Mouse (Mus musculus): ENCODE measurements around the gene Fmo6. TPM values are rescaled to one million over a fixed set of nuclear protein-coding genes. Genes with fewer than 3 reads are reported as not detected.

Gene Fmo6
- polyA plus RNA-seq, 1 experiment from 2014 or later, result 4.0 TPM

DNA sequence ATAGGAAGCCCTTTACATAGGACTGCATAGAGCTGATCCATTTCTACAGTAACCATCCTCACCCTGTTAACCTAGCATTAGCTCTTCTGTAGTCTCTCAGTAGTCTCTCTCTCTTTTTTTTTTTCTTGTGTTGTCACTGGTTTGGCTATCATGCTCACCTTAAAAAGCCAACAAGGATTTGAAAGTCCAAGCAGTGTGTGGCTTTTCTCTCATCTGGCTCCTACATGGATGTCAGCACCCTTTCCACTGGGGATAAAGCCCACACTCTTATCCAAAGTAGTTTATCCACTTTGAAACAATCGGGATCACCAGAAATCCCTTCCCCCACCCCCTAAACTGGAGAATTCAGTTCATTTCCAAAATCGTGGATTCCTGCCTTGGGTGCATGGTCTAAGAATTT, 6.7 kb downstream of the Fmo6 start:
- H3K27ac ChIP-seq (replicated peaks; ENCODE audit: low read depth, low read length), result no peak overlapping the region
- no peaks in the 10 kb centered on the region for H3K36me3 ChIP-seq (ENCODE audit: control insufficient read depth, insufficient read depth, low read length)
- ATAC-seq (ENCODE audit: low read depth) (no peak), DNase-seq (ENCODE audit: low spot score) (no peak)
- H3K4me1 ChIP-seq (ENCODE audit: control insufficient read depth, insufficient read depth, low read length), result peaks cover 7% of the 10 kb centered on the region
- H3K4me3 ChIP-seq (ENCODE audit: low read depth, low read length), result no peak overlapping the region
- H3K4me2 ChIP-seq (ENCODE audit: low read depth, low read length), result no peak overlapping the region
- no peak overlapping the region for H3K9ac ChIP-seq (ENCODE audit: low read depth, low read length)
- no peaks in the 10 kb centered on the region for H3K27me3 ChIP-seq (replicated peaks; ENCODE audit: control insufficient read depth, insufficient read depth, low read length)
- H3K9me3 ChIP-seq (ENCODE audit: control insufficient read depth, low read length), result no peaks in the 10 kb centered on the region
- 55% methylated on average over 2 of the region's 2 CpGs for WGBS

DNA sequence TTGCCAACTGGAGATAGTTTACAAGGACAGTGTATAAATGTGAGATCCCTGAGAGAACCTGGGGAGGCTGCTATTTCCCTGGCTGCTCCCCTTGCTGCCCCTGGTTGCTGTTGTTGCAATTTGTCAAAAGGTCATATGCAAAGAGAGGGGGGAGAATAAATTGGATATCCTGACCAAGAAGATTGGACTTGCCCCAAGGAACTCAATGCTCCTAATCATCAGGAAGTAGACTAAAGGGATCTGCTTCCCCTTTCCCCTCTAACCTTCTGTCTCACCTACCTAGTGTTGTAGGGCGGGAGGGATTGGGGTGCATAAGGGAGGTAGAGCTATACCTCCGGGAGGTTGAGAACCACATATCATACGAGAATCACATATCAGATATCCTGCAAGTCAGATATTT, 8.2 kb downstream of the Fmo6 start:
- no peak overlapping the region for H3K4me2 ChIP-seq (ENCODE audit: low read depth, low read length)
- 89% methylated on average over 3 of the region's 3 CpGs for WGBS
- H3K27ac ChIP-seq (replicated peaks; ENCODE audit: low read depth, low read length), result no peak overlapping the region
- no peak overlapping the region for H3K4me3 ChIP-seq (ENCODE audit: low read depth, low read length)
- H3K9ac ChIP-seq (ENCODE audit: low read depth, low read length), result no peak overlapping the region
- H3K9me3 ChIP-seq (ENCODE audit: control insufficient read depth, low read length), result no peaks in the 10 kb centered on the region
- ATAC-seq (ENCODE audit: low read depth) (no peak), DNase-seq (ENCODE audit: low spot score) (no peak)
- no peaks in the 10 kb centered on the region for H3K36me3 ChIP-seq (ENCODE audit: control insufficient read depth, insufficient read depth, low read length)
- peaks cover 2% of the 10 kb centered on the region; the same call in 1 of the 2 replicates for H3K4me1 ChIP-seq (ENCODE audit: control insufficient read depth, insufficient read depth, low read length)
- no peaks in the 10 kb centered on the region for H3K27me3 ChIP-seq (replicated peaks; ENCODE audit: control insufficient read depth, insufficient read depth, low read length)

DNA sequence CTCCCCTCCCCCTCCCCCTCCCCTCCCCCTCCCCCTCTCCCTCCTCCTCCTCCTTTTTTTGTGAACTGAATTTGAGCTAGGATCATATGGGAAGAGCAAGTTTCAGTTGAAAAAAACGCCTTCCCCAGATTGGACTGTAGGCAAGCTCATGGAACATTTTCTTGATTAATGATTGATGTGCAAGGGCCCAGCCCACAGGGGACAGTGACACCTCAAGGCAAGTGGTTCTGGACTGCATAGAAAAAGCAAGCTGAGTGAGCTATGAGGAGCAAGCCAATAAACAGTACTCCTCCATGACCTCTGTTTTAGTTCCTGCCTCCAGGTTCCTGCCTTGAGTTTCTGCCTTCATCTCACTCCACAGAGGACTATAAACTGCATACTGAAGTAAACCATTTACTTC, 12.2 kb downstream of the Fmo6 start:
- ATAC-seq (ENCODE audit: low read depth) (no peak), DNase-seq (ENCODE audit: low spot score) (no peak)
- Histone ChIP-seq H3K4me2 (ENCODE audit: low read depth, low read length) (no peak overlapping the region), H3K4me3 (ENCODE audit: low read depth, low read length) (no peak overlapping the region), H3K27me3 (replicated peaks; ENCODE audit: control insufficient read depth, insufficient read depth, low read length) (no peaks in the 10 kb centered on the region), H3K36me3 (ENCODE audit: control insufficient read depth, insufficient read depth, low read length) (no peaks in the 10 kb centered on the region), H3K9ac (ENCODE audit: low read depth, low read length) (no peak overlapping the region), H3K27ac (replicated peaks; ENCODE audit: low read depth, low read length) (no peak overlapping the region), H3K4me1 (ENCODE audit: control insufficient read depth, insufficient read depth, low read length) (no peaks in the 10 kb centered on the region), H3K9me3 (ENCODE audit: control insufficient read depth, low read length) (no peaks in the 10 kb centered on the region)
- WGBS, result 64% methylated on average over 1 of the region's 1 CpGs

DNA sequence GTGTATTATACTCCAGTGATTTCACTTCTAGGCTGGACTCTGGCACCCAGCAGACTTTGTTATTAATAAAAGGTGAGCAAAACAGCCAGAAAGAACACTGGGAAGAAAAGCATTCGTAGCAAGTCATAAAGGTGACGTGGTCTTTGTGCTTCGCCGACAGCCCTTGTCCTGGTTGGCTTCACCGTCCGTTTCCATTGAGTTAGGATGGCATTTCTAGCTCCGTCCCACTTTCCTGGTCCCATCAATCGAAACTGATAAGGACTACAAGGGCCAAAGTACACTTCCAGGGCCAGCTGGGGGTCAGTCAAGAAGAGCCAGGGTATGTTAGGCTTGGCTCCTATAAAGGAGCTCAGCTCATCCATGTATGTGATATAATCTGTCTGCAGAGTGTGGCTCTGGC, 20.7 kb downstream of the Fmo6 start:
- ATAC-seq (ENCODE audit: low read depth) (no peak), DNase-seq (ENCODE audit: low spot score) (no peak)
- 80% methylated on average over 8 of the region's 8 CpGs for WGBS
- H3K36me3 ChIP-seq (ENCODE audit: control insufficient read depth, insufficient read depth, low read length), result no peaks in the 10 kb centered on the region
- no peaks in the 10 kb centered on the region for H3K27me3 ChIP-seq (replicated peaks; ENCODE audit: control insufficient read depth, insufficient read depth, low read length)
- H3K4me2 ChIP-seq (ENCODE audit: low read depth, low read length), result no peak overlapping the region
- no peaks in the 10 kb centered on the region for H3K9me3 ChIP-seq (ENCODE audit: control insufficient read depth, low read length)
- no peak overlapping the region for H3K4me3 ChIP-seq (ENCODE audit: low read depth, low read length)
- no peak overlapping the region for H3K9ac ChIP-seq (ENCODE audit: low read depth, low read length)
- H3K4me1 ChIP-seq (ENCODE audit: control insufficient read depth, insufficient read depth, low read length), result no peaks in the 10 kb centered on the region
- no peak overlapping the region for H3K27ac ChIP-seq (replicated peaks; ENCODE audit: low read depth, low read length)

DNA sequence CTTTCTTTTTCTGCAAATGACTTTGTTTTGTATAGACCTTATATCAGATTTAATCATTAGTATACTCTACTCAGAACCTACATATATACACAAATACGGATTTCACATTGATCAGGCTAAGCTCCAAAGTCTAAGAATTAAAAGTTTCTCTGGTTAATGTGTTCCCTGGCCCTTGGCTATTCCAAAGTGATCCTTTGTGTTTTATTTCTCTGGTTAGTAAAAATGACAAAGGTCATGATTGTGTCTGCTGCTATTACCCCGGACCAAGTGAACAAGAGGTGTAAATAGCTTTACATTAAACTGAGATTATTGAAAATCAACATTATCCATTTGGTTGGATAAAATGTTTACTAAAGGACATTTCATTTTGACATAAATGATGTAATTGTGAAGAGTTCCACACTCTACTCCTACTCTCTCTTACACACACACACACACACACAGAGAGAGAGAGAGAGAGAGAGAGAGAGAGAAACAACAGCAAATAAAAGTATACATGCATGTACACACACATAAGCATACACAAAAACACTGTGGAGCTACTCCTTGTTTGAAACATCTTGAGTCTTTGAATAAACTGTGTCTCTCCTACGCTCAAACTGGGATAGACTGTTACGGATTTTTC, 22.3 kb downstream of the Fmo6 start:
- Histone ChIP-seq H3K9ac (ENCODE audit: low read depth, low read length) (no peak overlapping the region), H3K9me3 (ENCODE audit: control insufficient read depth, low read length) (no peaks in the 10 kb centered on the region), H3K27ac (replicated peaks; ENCODE audit: low read depth, low read length) (no peak overlapping the region), H3K4me1 (ENCODE audit: control insufficient read depth, insufficient read depth, low read length) (no peaks in the 10 kb centered on the region), H3K4me2 (ENCODE audit: low read depth, low read length) (no peak overlapping the region), H3K36me3 (ENCODE audit: control insufficient read depth, insufficient read depth, low read length) (no peaks in the 10 kb centered on the region), H3K4me3 (ENCODE audit: low read depth, low read length) (no peak overlapping the region), H3K27me3 (replicated peaks; ENCODE audit: control insufficient read depth, insufficient read depth, low read length) (no peaks in the 10 kb centered on the region)
- ATAC-seq (ENCODE audit: low read depth) (no peak), DNase-seq (ENCODE audit: low spot score) (no peak)
- WGBS, result 85% methylated on average over 4 of the region's 4 CpGs

DNA sequence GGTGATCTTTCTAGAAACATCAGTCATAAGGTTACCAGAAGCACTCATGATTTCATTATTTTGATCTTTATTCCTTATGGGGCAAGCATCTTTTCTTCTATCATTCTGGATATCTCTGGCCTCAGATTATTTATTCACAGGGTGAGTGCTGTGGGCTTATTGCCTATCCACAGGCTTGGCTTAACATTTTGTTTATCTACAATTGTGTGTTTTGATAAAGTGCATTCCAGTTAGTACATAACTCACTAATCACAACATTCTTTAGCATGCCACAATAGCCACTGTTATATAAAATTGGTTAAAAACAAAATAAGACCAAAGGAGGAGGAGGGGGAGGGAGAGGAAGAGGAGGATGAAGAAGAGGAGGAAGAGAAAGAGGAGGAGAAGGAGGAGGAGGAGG, 25.2 kb downstream of the Fmo6 start:
- DNase-seq (ENCODE audit: low spot score), result no peak
- Histone ChIP-seq H3K36me3 (ENCODE audit: control insufficient read depth, insufficient read depth, low read length) (no peaks in the 10 kb centered on the region), H3K9ac (ENCODE audit: low read depth, low read length) (no peak overlapping the region), H3K27me3 (replicated peaks; ENCODE audit: control insufficient read depth, insufficient read depth, low read length) (no peaks in the 10 kb centered on the region), H3K9me3 (ENCODE audit: control insufficient read depth, low read length) (no peaks in the 10 kb centered on the region), H3K27ac (replicated peaks; ENCODE audit: low read depth, low read length) (no peak overlapping the region), H3K4me2 (ENCODE audit: low read depth, low read length) (no peak overlapping the region), H3K4me1 (ENCODE audit: control insufficient read depth, insufficient read depth, low read length) (no peaks in the 10 kb centered on the region), H3K4me3 (ENCODE audit: low read depth, low read length) (no peak overlapping the region)
- ATAC-seq (ENCODE audit: low read depth), result no peak

DNA sequence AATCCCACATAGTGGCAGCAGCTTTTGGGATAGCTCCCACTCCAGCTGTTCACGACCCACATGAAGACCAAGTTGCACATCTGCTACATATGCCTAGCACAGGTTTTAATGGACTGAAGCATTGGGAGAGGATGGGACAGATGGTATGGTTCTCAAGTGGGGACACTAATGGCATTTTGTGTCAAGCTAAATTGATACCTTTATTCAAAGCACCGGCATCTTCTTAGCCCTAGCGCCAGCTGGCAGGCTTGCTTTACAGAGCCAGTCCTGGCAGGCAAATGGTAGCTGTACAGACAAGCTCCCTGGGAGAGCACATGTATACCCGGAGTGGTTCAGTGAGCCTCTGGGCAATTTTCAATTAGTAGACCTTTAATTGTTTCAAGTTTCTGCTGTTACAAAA, 35.4 kb downstream of the Fmo6 start:
- 0 out of 2 replicates have a peak overlapping the region, but pooled peaks have one; percentile 12 for H3K27ac ChIP-seq (replicated peaks; ENCODE audit: low read depth, low read length)
- no peak overlapping the region for H3K9ac ChIP-seq (ENCODE audit: low read depth, low read length)
- WGBS, result 52% methylated on average over 4 of the region's 4 CpGs
- no peak overlapping the region for H3K4me2 ChIP-seq (ENCODE audit: low read depth, low read length)
- no peaks in the 10 kb centered on the region for H3K4me1 ChIP-seq (ENCODE audit: control insufficient read depth, insufficient read depth, low read length)
- H3K27me3 ChIP-seq (replicated peaks; ENCODE audit: control insufficient read depth, insufficient read depth, low read length), result no peaks in the 10 kb centered on the region
- no peaks in the 10 kb centered on the region for H3K36me3 ChIP-seq (ENCODE audit: control insufficient read depth, insufficient read depth, low read length)
- ATAC-seq (ENCODE audit: low read depth) (peak; percentile 77; the same call in 1 of the 2 replicates), DNase-seq (ENCODE audit: low spot score) (peak; percentile 73)
- H3K4me3 ChIP-seq (ENCODE audit: low read depth, low read length), result no peak overlapping the region
- H3K9me3 ChIP-seq (ENCODE audit: control insufficient read depth, low read length), result no peaks in the 10 kb centered on the region

DNA sequence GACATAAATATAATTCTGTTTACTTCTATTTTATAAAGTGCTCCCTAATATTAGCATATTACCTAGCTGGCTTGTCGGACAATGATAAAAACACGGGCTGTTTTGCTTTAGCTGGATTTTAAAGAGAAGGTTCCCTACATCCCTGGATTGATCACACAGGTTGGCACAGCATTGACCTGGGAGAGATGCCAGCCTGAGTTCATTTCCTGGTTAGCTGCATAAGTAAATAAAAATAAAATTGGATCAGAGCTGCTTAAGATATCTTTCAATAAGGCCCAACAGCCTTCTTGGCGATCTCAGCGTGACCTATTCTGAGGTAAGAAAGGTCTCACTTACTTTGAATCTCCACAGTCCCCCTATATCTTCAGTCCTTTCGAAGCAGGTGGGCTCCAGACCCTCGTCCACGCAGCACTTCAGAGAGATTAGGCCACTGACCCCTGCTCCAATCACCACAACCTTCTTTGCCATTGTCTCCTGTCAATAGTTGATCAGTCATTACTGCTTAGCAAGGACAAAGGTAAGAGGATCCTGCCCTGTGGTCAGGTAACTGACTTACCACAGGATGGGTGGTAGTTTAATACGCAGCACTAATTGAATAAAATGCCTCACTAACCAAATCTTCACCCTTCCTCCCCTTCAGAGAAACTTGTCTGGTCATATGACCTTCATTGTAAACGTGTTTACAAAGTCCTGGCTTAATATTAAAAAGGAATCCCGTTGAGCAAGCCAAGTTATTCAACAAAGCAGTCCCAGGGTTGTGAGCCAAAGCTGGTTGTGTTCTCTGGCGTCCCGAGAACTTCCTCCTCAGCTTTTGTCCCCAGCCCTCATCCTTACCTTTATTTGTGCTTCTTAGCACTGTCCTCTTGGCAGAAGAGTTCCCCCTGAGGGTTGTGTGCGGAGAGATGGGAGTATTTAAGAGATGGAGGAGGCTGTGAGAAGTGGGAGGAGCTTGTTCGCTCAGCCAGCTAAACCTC, 39.2 kb downstream of the Fmo6 start, which contains the start of gene Fmo2:
Gene Fmo2, minus strand, starts transcription at position 889 of the 974 bp plus-strand sequence.
- no peak within 1 kb of the TSS for H3K27ac ChIP-seq (replicated peaks; ENCODE audit: low read depth, low read length)
- H3K4me3 ChIP-seq (ENCODE audit: low read depth, low read length), result no peak within 1 kb of the TSS
- DNase-seq (ENCODE audit: low spot score), result peak; percentile 61
- ATAC-seq (ENCODE audit: low read depth), result peak; percentile 64; the same call in 1 of the 2 replicates
- no peaks in the 10 kb centered on the region for H3K27me3 ChIP-seq (replicated peaks; ENCODE audit: control insufficient read depth, insufficient read depth, low read length)
- no peak within 1 kb of the TSS for H3K4me2 ChIP-seq (ENCODE audit: low read depth, low read length)
- no peaks in the 10 kb centered on the region for H3K9me3 ChIP-seq (ENCODE audit: control insufficient read depth, low read length)
- H3K9ac ChIP-seq (ENCODE audit: low read depth, low read length), result no peak within 1 kb of the TSS
- H3K4me1 ChIP-seq (ENCODE audit: control insufficient read depth, insufficient read depth, low read length), result no peaks in the 10 kb centered on the region
- no peaks in the 10 kb centered on the region for H3K36me3 ChIP-seq (ENCODE audit: control insufficient read depth, insufficient read depth, low read length)
- WGBS, result 65% methylated on average over 14 of the region's 14 CpGs
